Mouse (Mus musculus) megakaryocyte, embryonic 14.5 days (primary cell): ENCODE results near the gene H1fnt. TPM values are rescaled to one million over a fixed set of nuclear protein-coding genes. Genes with fewer than 3 reads are reported as not detected.

Experiments
- H3K27me3 ChIP-seq: replicated peaks from 2 replicates; pipeline ENCODE3; 2012; ENCODE audit warnings: inconsistent platforms
- H3K36me3 ChIP-seq: replicated peaks from 2 replicates; pipeline ENCODE3; 2012; ENCODE audit warnings: low read length, inconsistent platforms, mixed read lengths
- H3K4me1 ChIP-seq: 2 replicates; pipeline ENCODE4 v1.6.1; 2012; ENCODE audit warnings: inconsistent platforms
- H3K4me3 ChIP-seq: replicated peaks from 2 replicates; pipeline ENCODE3; 2012; ENCODE audit warnings: moderate library complexity, mild to moderate bottlenecking, inconsistent platforms
- H3K9me3 ChIP-seq: 2 replicates; pipeline ENCODE4 v1.6.1; 2012; ENCODE audit warnings: inconsistent platforms
- FLI1 ChIP-seq: IDR thresholded peaks from 2 replicates; pipeline ENCODE4 v1.6.1; 2012; ENCODE audit warnings: low read length, inconsistent platforms, mixed read lengths
- GATA1 ChIP-seq: IDR thresholded peaks from 3 replicates; pipeline ENCODE4 v1.6.1; 2012; ENCODE audit warnings: mixed read lengths, low read length, inconsistent platforms, borderline replicate concordance
- polyA plus RNA-seq: library from polyadenylated mRNA; stranded (reverse); fragments of >175 nt; gene quantifications from 2 replicates; pipeline ENCODE4 v1.2.3, GENCODE M21; 2012; ENCODE audit warnings: low replicate concordance; ENCODE audit not compliant: insufficient read depth

H1fnt gene
- not detected in 2 replicates for polyA plus RNA-seq

DNA sequence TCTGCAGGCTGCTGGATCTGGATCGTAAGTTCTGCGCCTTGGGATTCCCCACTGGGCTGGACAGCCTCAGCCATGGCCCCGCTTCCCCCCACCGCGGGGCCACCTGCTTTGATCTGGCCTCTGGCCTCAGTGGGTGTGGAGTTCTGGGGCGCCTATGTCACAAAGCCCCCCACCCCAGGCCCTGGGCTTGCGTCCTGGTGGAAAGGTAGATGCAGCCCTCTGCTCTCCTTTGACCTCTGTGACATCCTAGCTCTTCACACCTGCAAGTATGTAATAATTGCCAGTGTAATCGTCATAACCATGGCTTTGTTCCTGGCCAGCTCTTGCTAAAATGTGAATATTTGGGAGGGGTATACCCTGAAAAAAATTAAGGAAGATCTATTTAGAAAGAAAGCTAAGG lies at the start of gene H1fnt:
H1fnt (minus strand) TSS at position 101 of the 400 bp plus-strand sequence.
- peaks cover 7% of the 10 kb centered on the region for H3K27me3 ChIP-seq
- no peak for TF ChIP-seq GATA1
- no peak for TF ChIP-seq FLI1
- H3K36me3 ChIP-seq, result no peaks in the 10 kb centered on the region
- no peak within 1 kb of the TSS for H3K4me3 ChIP-seq
- H3K9me3 ChIP-seq, result peaks cover 23% of the 10 kb centered on the region
- H3K4me1 ChIP-seq, result no peaks in the 10 kb centered on the region

GRCm38 (mm10) chr15:98295628-98296551 lies 38.8 kb upstream of the H1fnt start, which contains the start of gene Zfp641:
Zfp641 (minus strand) TSS chr15:98296161.
- H3K4me1 ChIP-seq, result peaks cover 8% of the 10 kb centered on the region
- no peak for TF ChIP-seq GATA1
- TF ChIP-seq FLI1, result no peak
- H3K27me3 ChIP-seq, result peaks cover 52% of the 10 kb centered on the region
- peak within 1 kb of the TSS; percentile 87 for H3K4me3 ChIP-seq
- no peaks in the 10 kb centered on the region for H3K36me3 ChIP-seq
- peaks cover 12% of the 10 kb centered on the region; the same call in 1 of the 2 replicates for H3K9me3 ChIP-seq

GRCm38 (mm10) chr15:98293651-98294050 lies 36.6 kb upstream of the H1fnt start:
- TF ChIP-seq GATA1 (no peak), FLI1 (no peak)
- Histone ChIP-seq H3K27me3 (peaks cover 54% of the 10 kb centered on the region), H3K9me3 (peaks cover 12% of the 10 kb centered on the region; the same call in 1 of the 2 replicates), H3K36me3 (no peaks in the 10 kb centered on the region), H3K4me1 (peaks cover 8% of the 10 kb centered on the region), H3K4me3 (no peak overlapping the region)

GRCm38 (mm10) chr15:98288566-98288965 lies 31.5 kb upstream of the H1fnt start:
- Histone ChIP-seq H3K27me3 (peaks cover 21% of the 10 kb centered on the region), H3K4me3 (no peak overlapping the region), H3K9me3 (no peaks in the 10 kb centered on the region), H3K4me1 (no peaks in the 10 kb centered on the region), H3K36me3 (no peaks in the 10 kb centered on the region)
- TF ChIP-seq FLI1 (no peak), GATA1 (no peak)

DNA sequence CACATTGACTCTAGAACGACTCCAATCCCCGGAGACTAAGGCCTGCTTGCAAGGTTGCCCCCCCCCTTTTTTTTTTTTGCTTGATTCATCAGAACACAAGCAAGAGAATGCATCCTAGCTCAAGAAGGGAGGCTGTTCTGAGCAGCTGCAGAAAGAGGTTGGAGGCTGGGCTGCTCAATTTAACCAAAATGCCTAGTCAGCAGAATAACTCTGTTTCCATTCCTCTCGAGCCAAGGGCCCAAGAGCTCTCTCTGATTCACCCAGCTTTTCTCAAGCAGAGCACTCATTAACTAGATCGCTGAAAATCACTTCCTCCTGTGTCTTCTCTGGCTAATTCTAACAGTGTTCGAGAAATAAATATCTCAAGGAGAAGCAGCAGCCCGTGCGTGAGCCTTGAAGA lies 29.3 kb upstream of the H1fnt start:
- H3K4me1 ChIP-seq, result no peaks in the 10 kb centered on the region
- H3K27me3 ChIP-seq, result peaks cover 12% of the 10 kb centered on the region
- no peaks in the 10 kb centered on the region for H3K36me3 ChIP-seq
- no peaks in the 10 kb centered on the region for H3K9me3 ChIP-seq
- H3K4me3 ChIP-seq, result no peak overlapping the region
- TF ChIP-seq GATA1 (no peak), FLI1 (no peak)

GRCm38 (mm10) chr15:98257776-98258175 lies 683 bp upstream of the H1fnt start:
- no peaks in the 10 kb centered on the region for H3K4me1 ChIP-seq

DNA sequence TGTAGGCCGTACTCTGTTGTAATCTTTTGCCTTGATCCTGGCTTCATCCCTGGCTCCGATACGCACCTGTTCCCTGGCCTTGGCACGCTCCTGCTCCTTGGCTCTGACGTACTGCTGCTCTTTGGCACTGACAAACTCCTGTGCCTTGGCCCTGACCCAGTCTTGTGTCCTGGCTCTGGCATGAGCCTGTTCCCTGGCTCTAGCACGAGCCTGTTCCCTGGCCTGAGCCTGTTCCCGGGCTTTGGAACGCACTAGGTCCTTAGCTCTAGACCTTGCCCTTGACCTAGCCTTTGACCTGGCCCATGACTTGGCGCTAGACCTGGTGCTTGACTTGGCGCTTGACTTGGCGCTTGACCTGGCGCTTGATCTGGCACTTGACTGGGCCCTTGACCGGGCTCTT lies 822 bp downstream of the H1fnt start:
- Histone ChIP-seq H3K36me3 (no peaks in the 10 kb centered on the region), H3K27me3 (peaks cover 7% of the 10 kb centered on the region), H3K9me3 (peaks cover 23% of the 10 kb centered on the region), H3K4me1 (no peaks in the 10 kb centered on the region), H3K4me3 (no peak overlapping the region)
- no peak for TF ChIP-seq FLI1
- no peak for TF ChIP-seq GATA1

More at GRCm38 (mm10) chr15:98257776-98258175, 683 bp upstream of the H1fnt start:
- TF ChIP-seq FLI1, result no peak
- no peak for TF ChIP-seq GATA1
- H3K9me3 ChIP-seq, result peaks cover 25% of the 10 kb centered on the region
- peaks cover 7% of the 10 kb centered on the region for H3K27me3 ChIP-seq
- no peak overlapping the region for H3K4me3 ChIP-seq
- no peaks in the 10 kb centered on the region for H3K36me3 ChIP-seq

GRCm38 (mm10) chr15:98235442-98235841 lies 21.7 kb downstream of the H1fnt start:
- Histone ChIP-seq H3K27me3 (peaks cover 32% of the 10 kb centered on the region), H3K9me3 (peaks cover 15% of the 10 kb centered on the region), H3K4me3 (no peak overlapping the region), H3K36me3 (no peaks in the 10 kb centered on the region), H3K4me1 (peaks cover 15% of the 10 kb centered on the region)
- TF ChIP-seq FLI1 (no peak), GATA1 (no peak)

DNA sequence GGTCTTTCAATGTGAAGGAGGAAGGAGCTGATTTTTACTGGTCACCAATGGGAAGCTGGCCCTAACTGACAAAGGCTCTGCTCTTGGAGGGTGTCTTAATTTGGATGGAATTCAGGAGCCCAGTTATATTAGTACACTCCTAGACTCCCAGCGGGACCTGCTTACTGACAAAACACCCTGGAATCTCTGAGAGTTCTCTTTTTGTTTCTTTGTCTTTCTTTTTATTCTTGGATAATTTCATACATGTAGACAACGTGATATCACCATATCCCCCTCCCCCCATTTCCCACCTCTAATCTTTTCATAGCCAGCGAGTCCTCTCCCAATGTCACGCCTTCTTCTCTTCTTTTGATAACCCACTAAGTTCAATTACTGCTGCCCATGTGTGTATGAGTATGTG lies 22.7 kb downstream of the H1fnt start, which contains the start of gene Olfr286:
Olfr286 (minus strand) TSS at position 101 of the 400 bp plus-strand sequence.
- Histone ChIP-seq H3K9me3 (peaks cover 9% of the 10 kb centered on the region), H3K27me3 (peaks cover 32% of the 10 kb centered on the region), H3K4me1 (peaks cover 15% of the 10 kb centered on the region), H3K4me3 (no peak within 1 kb of the TSS), H3K36me3 (no peaks in the 10 kb centered on the region)
- TF ChIP-seq GATA1, result no peak
- TF ChIP-seq FLI1, result no peak

DNA sequence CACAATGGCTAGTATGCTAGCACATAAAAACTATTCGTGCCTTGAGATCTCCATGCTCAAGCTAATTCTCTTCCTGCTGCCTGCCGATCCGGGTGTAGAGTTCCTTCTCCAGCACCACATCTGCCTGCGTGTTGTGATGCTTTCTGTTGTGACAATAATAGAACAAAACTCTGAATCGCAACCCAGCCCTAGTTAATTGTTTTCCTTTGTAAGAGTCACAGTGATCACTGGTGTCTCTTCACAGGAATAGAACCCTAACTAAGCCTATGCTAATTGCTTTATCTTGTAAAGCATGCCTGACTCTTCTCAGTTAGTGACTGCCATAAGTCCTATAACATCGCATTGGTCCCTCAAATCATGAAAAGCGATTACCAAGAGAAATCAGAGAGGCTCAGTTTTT lies 31.0 kb downstream of the H1fnt start:
- Histone ChIP-seq H3K9me3 (no peaks in the 10 kb centered on the region), H3K4me1 (no peaks in the 10 kb centered on the region), H3K36me3 (no peaks in the 10 kb centered on the region), H3K4me3 (no peak overlapping the region), H3K27me3 (peaks cover 16% of the 10 kb centered on the region)
- TF ChIP-seq FLI1 (no peak), GATA1 (no peak)
